Mouse (Mus musculus) lung, postnatal 0 days (tissue): ENCODE data around the gene Cers2.

ENCODE experiments used
- CTCF ChIP-seq: IDR thresholded peaks from 2 replicates; pipeline ENCODE4 v1.5.1; 2016; ENCODE audit warnings: antibody characterized with exemption, mild to moderate bottlenecking
- EP300 ChIP-seq: IDR thresholded peaks from 2 replicates; pipeline ENCODE4 v1.6.1; 2016; ENCODE audit warnings: antibody characterized with exemption, mild to moderate bottlenecking, control low read depth

DNA sequence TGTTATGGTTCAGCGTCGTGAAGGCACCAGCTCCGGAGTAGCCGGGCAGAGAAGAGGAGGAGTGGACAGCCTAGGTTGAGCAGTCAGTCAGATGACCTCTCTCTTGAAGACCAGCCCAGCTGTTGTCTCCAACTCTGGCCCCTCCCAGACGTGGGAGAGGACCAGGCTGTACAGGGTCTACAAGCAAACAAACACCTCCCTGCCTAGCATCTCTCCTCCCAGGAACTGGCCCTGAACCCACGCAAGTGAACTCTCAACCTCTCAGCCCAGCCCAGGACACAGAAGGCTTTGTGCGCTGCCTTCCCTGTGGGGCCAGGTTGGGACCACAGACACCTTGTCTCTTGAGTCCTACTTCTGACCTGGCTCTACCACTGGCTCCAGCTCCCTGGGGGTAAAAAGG, 7.5 kb upstream of the Cers2 start, which contains the start of gene Anxa9:
- no peak for TF ChIP-seq CTCF
- no peak for TF ChIP-seq EP300
